Mouse (Mus musculus): ENCODE results near the gene Ints5. TPM values are rescaled to one million over a fixed set of nuclear protein-coding genes. Genes with fewer than 3 reads are reported as not detected.

The Ints5 gene
- polyA plus RNA-seq, 1 experiment from 2014 or later, result 47.7 TPM

DNA sequence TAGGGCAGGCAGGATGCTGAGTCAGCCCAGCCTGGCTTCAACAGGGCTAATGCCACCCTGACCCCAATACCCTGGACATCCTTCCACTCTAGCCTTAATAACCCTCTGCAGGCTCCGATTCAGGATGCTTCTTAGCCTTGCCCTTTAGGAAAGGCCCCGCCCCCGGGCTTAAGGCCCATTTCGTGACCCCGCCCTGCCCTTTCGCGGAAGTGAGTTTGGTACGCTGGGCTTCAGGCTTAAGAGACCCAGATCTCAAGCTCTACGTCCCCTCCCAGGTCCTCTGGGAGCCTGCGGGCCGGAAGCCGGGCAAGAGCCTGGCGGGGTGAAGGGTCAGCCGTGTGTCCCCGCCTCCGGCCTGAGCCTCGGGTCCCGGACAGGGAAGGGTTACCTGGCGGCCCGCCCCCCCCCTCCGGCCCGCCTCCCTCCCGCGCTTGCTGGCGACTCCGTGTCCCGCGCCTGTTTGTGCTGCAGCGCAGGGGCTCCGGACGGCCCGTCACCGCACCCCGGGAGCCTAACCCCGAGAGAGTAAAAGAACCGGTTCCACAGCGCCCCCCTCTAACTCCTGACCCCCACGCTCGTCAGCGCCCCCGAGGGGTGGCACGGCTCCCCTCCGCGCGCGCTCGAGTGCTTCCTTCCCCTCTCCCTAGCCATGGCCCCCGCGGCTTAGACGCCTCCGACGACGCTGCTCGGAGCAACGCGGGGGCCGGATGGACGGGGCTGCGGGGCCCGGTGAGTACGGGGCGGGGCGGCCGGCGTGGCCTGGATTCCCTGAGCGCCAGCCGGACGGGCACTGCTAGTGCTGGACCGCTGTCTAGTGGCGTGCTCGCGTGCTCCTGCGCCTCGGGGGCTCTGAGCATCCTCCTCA, 36.7 kb downstream of the Ints5 start, which contains the start of the genes Rom1 and Eml3:
Gene Rom1 (minus strand): TSS at position 133 of the 865 bp plus-strand sequence.
Gene Eml3 (plus strand): TSS at position 329 of the 865 bp plus-strand sequence.
- H3K4me2 ChIP-seq (ENCODE audit: low read depth, low read length, severe bottlenecking), result peak within 1 kb of the TSS; percentile 86
- ATAC-seq (replicated peaks; ENCODE audit: low FRiP score) (peak; percentile 82), DNase-seq (ENCODE audit: low spot score) (peak; percentile 79)
- peak within 1 kb of the TSS; percentile 79 for H3K9ac ChIP-seq (ENCODE audit: low read length)
- peak within 1 kb of the TSS; percentile 25; the same call in 1 of the 2 replicates for H3K27ac ChIP-seq (ENCODE audit: low read depth, low read length)
- WGBS, result under 1% methylated on average over 47 of the region's 74 CpGs
- no peaks in the 10 kb centered on the region for H3K9me3 ChIP-seq (ENCODE audit: control insufficient read depth, low read length)
- peak within 1 kb of the TSS; percentile 64 for H3K4me3 ChIP-seq (ENCODE audit: low read depth, low read length)
- peaks cover 11% of the 10 kb centered on the region; the same call in 1 of the 2 replicates for H3K4me1 ChIP-seq (replicated peaks; ENCODE audit: control insufficient read depth, insufficient read depth, low read length)
- H3K36me3 ChIP-seq (ENCODE audit: control insufficient read depth, insufficient read depth, low read length), result no peaks in the 10 kb centered on the region; the same call in 1 of the 2 replicates
- no peaks in the 10 kb centered on the region for H3K27me3 ChIP-seq (ENCODE audit: control insufficient read depth, insufficient read depth, low read length)

DNA sequence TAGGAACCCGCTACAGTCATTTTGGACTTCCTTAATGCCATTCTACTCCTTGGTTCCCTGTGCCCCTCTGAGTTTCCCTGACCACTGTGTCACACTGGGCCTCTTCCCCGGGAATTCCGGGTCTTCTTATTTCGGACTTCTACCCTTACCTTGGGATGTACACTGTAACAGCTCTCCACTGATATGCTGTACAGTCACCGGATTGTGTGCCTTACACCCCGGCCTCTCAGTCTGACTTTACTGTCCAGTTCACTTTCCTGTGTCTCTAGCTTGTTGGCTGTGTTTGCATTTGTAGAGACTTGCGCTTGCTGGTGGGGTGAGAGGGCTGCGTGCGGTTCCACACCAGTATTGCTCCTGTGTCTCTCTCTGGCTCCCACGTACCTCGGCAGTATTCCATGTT, 37.3 kb downstream of the Ints5 start:
- peak overlapping the region; percentile 86 for H3K4me2 ChIP-seq (ENCODE audit: low read depth, low read length, severe bottlenecking)
- H3K4me3 ChIP-seq (ENCODE audit: low read depth, low read length), result peak overlapping the region; percentile 64
- H3K27me3 ChIP-seq (ENCODE audit: control insufficient read depth, insufficient read depth, low read length), result no peaks in the 10 kb centered on the region
- ATAC-seq (replicated peaks; ENCODE audit: low FRiP score) (no peak), DNase-seq (ENCODE audit: low spot score) (no peak)
- WGBS, result 18% methylated on average over 11 of the region's 11 CpGs
- peaks cover 11% of the 10 kb centered on the region; the same call in 1 of the 2 replicates for H3K4me1 ChIP-seq (replicated peaks; ENCODE audit: control insufficient read depth, insufficient read depth, low read length)
- no peak overlapping the region for H3K27ac ChIP-seq (ENCODE audit: low read depth, low read length)
- H3K36me3 ChIP-seq (ENCODE audit: control insufficient read depth, insufficient read depth, low read length), result no peaks in the 10 kb centered on the region; the same call in 1 of the 2 replicates
- peak overlapping the region; percentile 79 for H3K9ac ChIP-seq (ENCODE audit: low read length)
- no peaks in the 10 kb centered on the region for H3K9me3 ChIP-seq (ENCODE audit: control insufficient read depth, low read length)

DNA sequence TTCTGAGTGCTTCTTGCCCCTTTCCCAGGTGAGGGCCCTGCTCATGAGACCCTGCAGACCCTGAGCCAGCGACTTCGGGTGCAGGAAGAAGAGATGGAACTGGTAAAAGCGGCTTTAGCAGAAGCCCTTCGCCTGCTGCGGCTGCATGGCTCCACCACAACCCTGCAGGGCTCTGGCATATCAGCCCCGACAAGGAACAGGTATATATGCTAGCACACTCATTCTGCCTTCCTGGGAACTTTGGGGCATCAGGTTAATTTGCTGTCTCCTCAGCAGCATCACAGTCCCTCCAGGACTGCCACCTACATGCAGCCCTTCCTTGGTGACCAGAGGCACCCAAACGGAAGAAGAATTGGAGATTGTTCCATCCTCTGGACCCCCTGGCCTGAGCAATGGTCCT, 38.0 kb downstream of the Ints5 start:
- Histone ChIP-seq H3K27me3 (ENCODE audit: control insufficient read depth, insufficient read depth, low read length) (no peaks in the 10 kb centered on the region), H3K9me3 (ENCODE audit: control insufficient read depth, low read length) (no peaks in the 10 kb centered on the region), H3K4me1 (replicated peaks; ENCODE audit: control insufficient read depth, insufficient read depth, low read length) (peaks cover 11% of the 10 kb centered on the region; the same call in 1 of the 2 replicates), H3K27ac (ENCODE audit: low read depth, low read length) (no peak overlapping the region), H3K36me3 (ENCODE audit: control insufficient read depth, insufficient read depth, low read length) (no peaks in the 10 kb centered on the region; the same call in 1 of the 2 replicates), H3K9ac (ENCODE audit: low read length) (no peak overlapping the region; the same call in 1 of the 2 replicates), H3K4me3 (ENCODE audit: low read depth, low read length) (no peak overlapping the region), H3K4me2 (ENCODE audit: low read depth, low read length, severe bottlenecking) (no peak overlapping the region; the same call in 1 of the 2 replicates)
- ATAC-seq (replicated peaks; ENCODE audit: low FRiP score), result no peak
- 81% methylated on average over 7 of the region's 7 CpGs for WGBS
- no peak for DNase-seq (ENCODE audit: low spot score)

DNA sequence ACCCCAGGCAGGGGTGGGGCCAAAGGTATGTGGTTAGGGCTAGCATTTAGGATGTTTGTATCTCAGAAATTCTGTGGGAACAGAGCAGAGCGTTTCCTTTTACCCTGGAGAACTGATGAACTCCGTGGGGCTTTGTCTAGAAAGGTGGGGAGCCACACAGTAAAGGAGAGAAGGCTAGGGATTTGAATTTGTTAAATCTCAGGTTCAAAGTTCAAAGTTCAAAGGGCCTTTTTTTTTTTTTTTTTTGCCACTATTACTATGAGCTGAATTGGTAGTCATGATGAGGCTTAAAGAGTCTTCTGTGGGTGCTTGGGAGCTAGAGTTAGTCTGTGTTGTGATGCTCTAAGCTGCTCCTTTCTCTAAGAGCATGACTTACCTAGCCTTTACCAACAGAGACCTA, 43.9 kb downstream of the Ints5 start:
- H3K27me3 ChIP-seq (ENCODE audit: control insufficient read depth, insufficient read depth, low read length), result no peaks in the 10 kb centered on the region
- no peak overlapping the region for H3K9ac ChIP-seq (ENCODE audit: low read length)
- H3K4me1 ChIP-seq (replicated peaks; ENCODE audit: control insufficient read depth, insufficient read depth, low read length), result peaks cover 6% of the 10 kb centered on the region; the same call in 1 of the 2 replicates
- no peak overlapping the region for H3K27ac ChIP-seq (ENCODE audit: low read depth, low read length)
- no peak overlapping the region for H3K4me3 ChIP-seq (ENCODE audit: low read depth, low read length)
- H3K36me3 ChIP-seq (ENCODE audit: control insufficient read depth, insufficient read depth, low read length), result no peaks in the 10 kb centered on the region; the same call in 1 of the 2 replicates
- no peak for ATAC-seq (replicated peaks; ENCODE audit: low FRiP score)
- no peaks in the 10 kb centered on the region for H3K9me3 ChIP-seq (ENCODE audit: control insufficient read depth, low read length)
- no peak overlapping the region for H3K4me2 ChIP-seq (ENCODE audit: low read depth, low read length, severe bottlenecking)
- 81% methylated on average over 2 of the region's 2 CpGs for WGBS
- no peak for DNase-seq (ENCODE audit: low spot score)

DNA sequence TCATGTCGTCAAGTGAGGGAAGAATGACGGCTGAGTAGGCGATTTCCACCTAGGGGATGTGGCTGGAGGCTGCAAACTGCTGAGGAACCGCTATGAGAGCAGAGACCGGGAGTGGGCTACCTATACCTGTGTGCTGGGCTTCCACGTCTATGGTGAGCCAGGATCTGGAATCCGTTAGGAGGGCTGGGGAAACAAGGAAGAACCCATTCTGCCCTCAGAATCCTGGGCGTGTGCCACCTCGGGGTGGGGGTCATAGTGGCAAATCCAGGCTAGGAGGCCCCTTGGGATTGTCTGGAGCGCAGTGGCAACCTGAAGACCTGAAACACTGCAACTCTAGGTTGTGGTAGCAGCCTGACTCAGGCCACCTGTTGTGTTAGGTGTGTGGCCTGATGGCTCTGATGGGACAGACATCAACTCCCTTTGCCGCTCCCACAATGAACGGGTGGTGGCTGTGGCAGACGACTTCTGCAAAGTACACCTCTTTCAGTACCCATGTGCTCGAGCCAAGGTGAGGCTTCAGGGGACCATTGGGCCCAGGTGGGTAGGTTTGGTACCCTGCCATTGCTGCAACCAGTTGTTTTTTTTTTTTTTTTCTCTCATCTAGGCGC, 47.8 kb downstream of the Ints5 start:
- Histone ChIP-seq H3K27ac (ENCODE audit: low read depth, low read length) (peak overlapping the region; percentile 94), H3K4me1 (replicated peaks; ENCODE audit: control insufficient read depth, insufficient read depth, low read length) (peaks cover 15% of the 10 kb centered on the region; the same call in 1 of the 2 replicates), H3K27me3 (ENCODE audit: control insufficient read depth, insufficient read depth, low read length) (no peaks in the 10 kb centered on the region), H3K4me2 (ENCODE audit: low read depth, low read length, severe bottlenecking) (peak overlapping the region; percentile 65), H3K9me3 (ENCODE audit: control insufficient read depth, low read length) (no peaks in the 10 kb centered on the region), H3K4me3 (ENCODE audit: low read depth, low read length) (peak overlapping the region; percentile 97), H3K36me3 (ENCODE audit: control insufficient read depth, insufficient read depth, low read length) (peaks cover under 1% of the 10 kb centered on the region; the same call in 1 of the 2 replicates), H3K9ac (ENCODE audit: low read length) (peak overlapping the region; percentile 99; the same call in 1 of the 2 replicates)
- ATAC-seq (replicated peaks; ENCODE audit: low FRiP score) (no peak), DNase-seq (ENCODE audit: low spot score) (peak; percentile 51)
- 83% methylated on average over 15 of the region's 15 CpGs for WGBS

DNA sequence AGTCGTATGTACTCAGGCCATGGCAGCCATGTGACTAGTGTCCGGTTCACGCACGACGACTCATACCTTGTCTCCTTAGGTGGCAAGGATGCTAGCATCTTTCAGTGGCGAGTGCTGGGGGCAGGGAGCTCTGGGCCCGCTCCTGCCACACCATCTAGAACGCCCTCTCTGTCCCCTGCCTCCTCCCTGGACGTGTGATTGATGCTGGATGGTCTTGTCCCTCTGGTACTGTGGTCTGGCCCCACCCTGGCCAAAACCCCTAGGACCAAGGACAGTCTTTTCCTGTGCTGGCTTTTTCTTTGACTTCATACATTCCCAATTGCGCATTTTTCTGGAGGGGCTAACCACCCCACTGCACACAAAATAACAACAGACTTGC, 48.3 kb downstream of the Ints5 start:
- Histone ChIP-seq H3K9ac (ENCODE audit: low read length) (peak overlapping the region; percentile 99), H3K4me2 (ENCODE audit: low read depth, low read length, severe bottlenecking) (peak overlapping the region; percentile 65), H3K27ac (ENCODE audit: low read depth, low read length) (peak overlapping the region; percentile 94), H3K4me1 (replicated peaks; ENCODE audit: control insufficient read depth, insufficient read depth, low read length) (peaks cover 15% of the 10 kb centered on the region; the same call in 1 of the 2 replicates), H3K27me3 (ENCODE audit: control insufficient read depth, insufficient read depth, low read length) (no peaks in the 10 kb centered on the region), H3K9me3 (ENCODE audit: control insufficient read depth, low read length) (no peaks in the 10 kb centered on the region), H3K4me3 (ENCODE audit: low read depth, low read length) (peak overlapping the region; percentile 97), H3K36me3 (ENCODE audit: control insufficient read depth, insufficient read depth, low read length) (peaks cover 6% of the 10 kb centered on the region)
- ATAC-seq (replicated peaks; ENCODE audit: low FRiP score), result peak; percentile 47
- WGBS, result 41% methylated on average over 10 of the region's 10 CpGs
- DNase-seq (ENCODE audit: low spot score), result no peak

DNA sequence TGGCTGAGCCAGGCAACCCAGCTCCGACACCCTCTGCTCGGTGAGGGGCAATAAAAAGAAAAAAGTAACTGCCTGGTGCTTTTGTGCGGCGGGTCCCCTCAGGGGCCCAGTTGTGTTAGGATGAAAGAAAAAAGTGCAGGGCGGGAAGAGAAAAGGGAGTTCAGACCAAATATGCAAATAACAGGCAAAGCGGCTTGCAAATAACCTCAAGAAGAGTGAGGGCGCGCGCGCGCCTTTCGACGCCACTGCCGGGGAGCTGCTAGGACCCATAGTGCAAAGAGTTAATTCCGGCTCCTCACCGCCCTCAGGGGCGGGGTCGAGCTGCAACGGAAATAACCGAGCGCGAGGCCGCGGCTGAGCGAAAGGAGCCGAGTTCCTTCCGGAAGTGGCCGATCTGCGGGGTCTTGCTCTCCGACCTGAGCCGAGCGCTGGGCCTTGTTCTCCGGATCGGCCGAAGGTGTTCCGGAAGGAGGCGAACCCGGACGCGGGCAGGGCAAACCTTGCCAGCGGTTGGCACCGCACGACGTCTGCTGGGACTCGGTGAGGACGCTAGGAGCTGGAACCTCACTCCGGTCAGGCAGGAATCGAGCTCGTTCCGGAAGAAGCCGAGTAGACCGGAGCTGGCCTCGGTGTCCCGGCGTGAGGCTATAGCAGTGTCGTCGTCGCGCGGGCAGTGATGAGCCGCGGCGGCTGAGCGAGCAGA, 48.9 kb downstream of the Ints5 start, which contains the start of gene Mta2:
Gene Mta2 (plus strand): TSS at position 361 of the 703 bp plus-strand sequence.
- ATAC-seq (replicated peaks; ENCODE audit: low FRiP score), result peak; percentile 97
- Histone ChIP-seq H3K4me2 (ENCODE audit: low read depth, low read length, severe bottlenecking) (peak within 1 kb of the TSS; percentile 65), H3K9me3 (ENCODE audit: control insufficient read depth, low read length) (no peaks in the 10 kb centered on the region), H3K27ac (ENCODE audit: low read depth, low read length) (peak within 1 kb of the TSS; percentile 94), H3K4me3 (ENCODE audit: low read depth, low read length) (peak within 1 kb of the TSS; percentile 97), H3K36me3 (ENCODE audit: control insufficient read depth, insufficient read depth, low read length) (peaks cover 9% of the 10 kb centered on the region), H3K9ac (ENCODE audit: low read length) (peak within 1 kb of the TSS; percentile 99), H3K27me3 (ENCODE audit: control insufficient read depth, insufficient read depth, low read length) (no peaks in the 10 kb centered on the region), H3K4me1 (replicated peaks; ENCODE audit: control insufficient read depth, insufficient read depth, low read length) (peaks cover 15% of the 10 kb centered on the region; the same call in 1 of the 2 replicates)
- DNase-seq (ENCODE audit: low spot score), result peak; percentile 99
- WGBS, result under 1% methylated on average over 64 of the region's 64 CpGs

Data from forebrain, embryonic 11.5 days (tissue).